Mouse (Mus musculus) MEL (cell line): Measurements from ENCODE around the gene Dnase2b. TPM values are rescaled to one million over a fixed set of nuclear protein-coding genes. Genes with fewer than 3 reads are reported as not detected.

ENCODE experiments used
- DNase-seq: peaks from one replicate; pipeline ENCODE4 v3.0.0; 2011; ENCODE audit warnings: low read depth, low spot score
- H3K27ac ChIP-seq: 2 replicates; pipeline ENCODE4 v1.5.1; 2012; ENCODE audit warnings: low read depth, mild to moderate bottlenecking, control low read depth, low read length, moderate library complexity; ENCODE audit not compliant: control insufficient read depth
- H3K27me3 ChIP-seq, 2 experiments: fragments of 150-350 bp in 1 of 2; sonication (generic) in 1 of 2; 2 replicates each; pipeline ENCODE4 v1.6.1; 2012; ENCODE audit warnings: low read length in 2 of 2, mild to moderate bottlenecking in 2 of 2, improper control_type of control experiment in 1 of 2, moderate library complexity in 1 of 2; ENCODE audit not compliant: insufficient read depth in 2 of 2, control insufficient read depth in 1 of 2
- H3K36me3 ChIP-seq, 2 experiments: 2 replicates each; pipeline ENCODE4 v1.6.1; 2012 to 2014; ENCODE audit warnings: low read length in 2 of 2, improper control_type of control experiment in 1 of 2, inconsistent platforms in 1 of 2, mild to moderate bottlenecking in 1 of 2; ENCODE audit not compliant: insufficient read depth in 2 of 2, control insufficient read depth in 1 of 2
- H3K4me1 ChIP-seq, 2 experiments: fragments of 150-350 bp in 1 of 2; sonication (generic) in 1 of 2; 2 replicates each; pipeline ENCODE4 v1.6.1; 2012; ENCODE audit warnings: low read length in 2 of 2, improper control_type of control experiment in 1 of 2, mild to moderate bottlenecking in 1 of 2; ENCODE audit not compliant: insufficient read depth in 2 of 2, control insufficient read depth in 1 of 2
- H3K4me3 ChIP-seq, 2 experiments: fragments of 150-350 bp in 1 of 2; sonication (generic) in 1 of 2; 2 replicates each; pipeline ENCODE4 v1.5.1; 2012; ENCODE audit warnings: low read depth in 2 of 2, low read length in 2 of 2, mild to moderate bottlenecking in 2 of 2, moderate library complexity in 2 of 2, control low read depth in 1 of 2, improper control_type of control experiment in 1 of 2; ENCODE audit not compliant: control insufficient read depth in 1 of 2, insufficient read depth in 1 of 2
- H3K79me2 ChIP-seq: 2 replicates; pipeline ENCODE4 v1.6.1; 2012; ENCODE audit warnings: mild to moderate bottlenecking, low read length, moderate library complexity; ENCODE audit not compliant: control insufficient read depth, poor library complexity, insufficient read depth
- H3K9ac ChIP-seq: 2 replicates; pipeline ENCODE4 v1.6.1; 2012; ENCODE audit warnings: low read depth, mild to moderate bottlenecking, control low read depth, low read length, moderate library complexity; ENCODE audit not compliant: control insufficient read depth, poor library complexity, severe bottlenecking
- H3K9me3 ChIP-seq: fragments of 150-350 bp; sonication (generic); replicated peaks from 2 replicates; pipeline ENCODE4 v1.6.1; 2012; ENCODE audit warnings: mild to moderate bottlenecking, low read length, improper control_type of control experiment, moderate library complexity; ENCODE audit not compliant: insufficient read depth
- BHLHE40 ChIP-seq: IDR thresholded peaks from 2 replicates; pipeline ENCODE4 v1.6.1; 2012; ENCODE audit warnings: low read depth, mild to moderate bottlenecking, inconsistent platforms, low read length, improper control_type of control experiment, borderline replicate concordance
- CHD1 ChIP-seq: IDR thresholded peaks from 2 replicates; pipeline ENCODE4 v1.6.1; 2012; ENCODE audit warnings: low read depth, mild to moderate bottlenecking, inconsistent platforms, low read length, improper control_type of control experiment
- E2F4 ChIP-seq: IDR thresholded peaks from 2 replicates; pipeline ENCODE4 v1.6.1; 2011; ENCODE audit warnings: low read depth, low read length, improper control_type of control experiment, borderline replicate concordance
- EP300 ChIP-seq, 2 experiments: IDR thresholded peaks; 2 replicates each; pipeline ENCODE4 v1.6.1; 2011; ENCODE audit warnings: improper control_type of control experiment in 2 of 2, low read length in 2 of 2, low read depth in 1 of 2, mild to moderate bottlenecking in 1 of 2
- GABPA ChIP-seq: IDR thresholded peaks from 2 replicates; pipeline ENCODE4 v1.6.1; 2012; ENCODE audit warnings: low read depth, mild to moderate bottlenecking, inconsistent platforms, low read length, improper control_type of control experiment, moderate library complexity
- GATA1 ChIP-seq: IDR thresholded peaks from 2 replicates; pipeline ENCODE4 v1.6.1; 2011; ENCODE audit warnings: low read depth, low read length, improper control_type of control experiment
- JUND ChIP-seq: IDR thresholded peaks from 2 replicates; pipeline ENCODE4 v1.6.1; 2011; ENCODE audit warnings: low read depth, mild to moderate bottlenecking, improper control_type of control experiment, low read length
- MAFK ChIP-seq: IDR thresholded peaks from 2 replicates; pipeline ENCODE4 v1.6.1; 2011; ENCODE audit warnings: low read depth, mild to moderate bottlenecking, low read length, improper control_type of control experiment, borderline replicate concordance
- MXI1 ChIP-seq: IDR thresholded peaks from 2 replicates; pipeline ENCODE4 v1.6.1; 2011; ENCODE audit warnings: mild to moderate bottlenecking, low read depth, low read length, improper control_type of control experiment
- MYB ChIP-seq: IDR thresholded peaks from 2 replicates; pipeline ENCODE4 v1.6.1; 2011; ENCODE audit warnings: mild to moderate bottlenecking, low read depth, low read length, improper control_type of control experiment
- NELFE ChIP-seq: IDR thresholded peaks from 2 replicates; pipeline ENCODE4 v1.6.1; 2011; ENCODE audit warnings: low read depth, low read length, improper control_type of control experiment
- NRF1 ChIP-seq: IDR thresholded peaks from 2 replicates; pipeline ENCODE4 v1.6.1; 2014; ENCODE audit warnings: low read depth, mild to moderate bottlenecking, inconsistent platforms, low read length, improper control_type of control experiment, moderate library complexity; ENCODE audit not compliant: poor library complexity, insufficient read depth, severe bottlenecking
- POLR2AphosphoS5 ChIP-seq: IDR thresholded peaks from 2 replicates; pipeline ENCODE4 v1.6.1; 2012; ENCODE audit warnings: low read depth, borderline replicate concordance, mild to moderate bottlenecking, inconsistent platforms, low read length, moderate library complexity, mixed read lengths
- RAD21 ChIP-seq: IDR thresholded peaks from 2 replicates; pipeline ENCODE4 v1.6.1; 2011; ENCODE audit warnings: mild to moderate bottlenecking, low read depth, low read length, improper control_type of control experiment
- SIN3A ChIP-seq: IDR thresholded peaks from 2 replicates; pipeline ENCODE4 v1.6.1; 2012; ENCODE audit warnings: low read length, improper control_type of control experiment, inconsistent platforms
- SMC3 ChIP-seq: IDR thresholded peaks from 2 replicates; pipeline ENCODE4 v1.6.1; 2011; ENCODE audit warnings: low read depth, low read length, improper control_type of control experiment
- TAL1 ChIP-seq: IDR thresholded peaks from 2 replicates; pipeline ENCODE4 v1.6.1; 2012; ENCODE audit warnings: mild to moderate bottlenecking, inconsistent platforms, low read length, moderate library complexity, mixed read lengths
- USF1 ChIP-seq: IDR thresholded peaks from 2 replicates; pipeline ENCODE4 v1.6.1; 2014; ENCODE audit warnings: low read depth, mild to moderate bottlenecking, inconsistent platforms, low read length, improper control_type of control experiment, moderate library complexity
- USF2 ChIP-seq, 2 experiments: IDR thresholded peaks; 2 replicates each; pipeline ENCODE4 v1.6.1; 2011 to 2012; ENCODE audit warnings: improper control_type of control experiment in 2 of 2, low read length in 2 of 2, borderline replicate concordance in 1 of 2, inconsistent platforms in 1 of 2, low read depth in 1 of 2, mild to moderate bottlenecking in 1 of 2; ENCODE audit not compliant: insufficient read depth in 1 of 2
- ZMIZ1 ChIP-seq: IDR thresholded peaks from 2 replicates; pipeline ENCODE4 v1.6.1; 2012; ENCODE audit warnings: low read depth, mild to moderate bottlenecking, inconsistent platforms, low read length, improper control_type of control experiment, moderate library complexity
- ZNF384 ChIP-seq: IDR thresholded peaks from 2 replicates; pipeline ENCODE4 v1.6.1; 2012; ENCODE audit warnings: low read depth, mild to moderate bottlenecking, inconsistent platforms, low read length, improper control_type of control experiment
- polyA plus RNA-seq, 2 experiments: library from polyadenylated mRNA; stranded (reverse) in 1 of 2; unstranded in 1 of 2; fragments of >175 nt in 1 of 2; fragments of >200 nt in 1 of 2; gene quantifications; 2 replicates each; pipeline versions ENCODE4 v1.2.1 to v1.2.4; 2012; ENCODE audit warnings: low replicate concordance in 2 of 2, low read depth in 1 of 2; ENCODE audit not compliant: insufficient read length in 2 of 2, insufficient read depth in 1 of 2, missing spikeins in 1 of 2
- total RNA-seq: library from RNA; depleted of rRNA; stranded (reverse); fragments of 300-350 nt; gene quantifications from 2 replicates; pipeline ENCODE4 v1.2.3, GENCODE M21; 2012

Gene Dnase2b
- total and polyA plus RNA-seq, 3 experiments, result not detected

GRCm38 (mm10) chr3:146621966-146622365 is 6.6 kb upstream of the Dnase2b start:
- no peaks in the 10 kb centered on the region for H3K9me3 ChIP-seq
- peaks cover 0 to 5% of the 10 kb centered on the region in 2 experiments; a peak in 1 of 4 replicates for H3K27me3 ChIP-seq
- H3K79me2 ChIP-seq, result no peaks in the 10 kb centered on the region
- no peak for TF ChIP-seq USF1
- TF ChIP-seq NRF1, result no peak
- no peak for TF ChIP-seq GABPA
- TF ChIP-seq EP300 (IDR thresholded peaks at IDR 0.05; ENCODE audit: low read depth in 1 of 2, low read length in 2 of 2), result no peak
- no peak for TF ChIP-seq USF2 (IDR thresholded peaks at IDR 0.05; ENCODE audit: borderline replicate concordance in 1 of 2, insufficient read depth in 1 of 2, low read depth in 1 of 2, low read length in 2 of 2)
- TF ChIP-seq MXI1, result no peak
- TF ChIP-seq RAD21, result no peak
- TF ChIP-seq BHLHE40, result no peak
- TF ChIP-seq ZNF384, result no peak
- TF ChIP-seq TAL1, result no peak
- no peak for TF ChIP-seq POLR2AphosphoS5
- TF ChIP-seq SMC3, result no peak
- no peak for TF ChIP-seq MYB
- no peak for TF ChIP-seq JUND
- no peak for TF ChIP-seq GATA1
- TF ChIP-seq ZMIZ1, result no peak
- no peak for TF ChIP-seq MAFK
- TF ChIP-seq CHD1, result no peak
- no peak for TF ChIP-seq NELFE
- no peak for TF ChIP-seq SIN3A
- H3K36me3 ChIP-seq, result peaks cover 0 to 9% of the 10 kb centered on the region in 2 experiments; a peak in 2 of 4 replicates
- peaks cover 3 to 10% of the 10 kb centered on the region in 2 experiments for H3K4me1 ChIP-seq
- no peak for DNase-seq
- no peak overlapping the region for H3K9ac ChIP-seq
- no peak overlapping the region for H3K27ac ChIP-seq
- H3K4me3 ChIP-seq, result no peak overlapping the region

GRCm38 (mm10) chr3:146620555-146621249 is 5.3 kb upstream of the Dnase2b start:
- TF ChIP-seq E2F4, result no peak
- TF ChIP-seq ZNF384, result no peak
- H3K27me3 ChIP-seq, result peaks cover 0 to 2% of the 10 kb centered on the region in 2 experiments; a peak in 1 of 4 replicates
- no peak overlapping the region for H3K4me3 ChIP-seq
- no peak overlapping the region for H3K9ac ChIP-seq
- no peaks in the 10 kb centered on the region for H3K79me2 ChIP-seq
- H3K27ac ChIP-seq, result no peak overlapping the region
- no peaks in the 10 kb centered on the region for H3K9me3 ChIP-seq
- no peak for DNase-seq
- H3K4me1 ChIP-seq, result peaks cover 3 to 17% of the 10 kb centered on the region in 2 experiments
- peaks cover 0 to 11% of the 10 kb centered on the region in 2 experiments; a peak in 2 of 4 replicates for H3K36me3 ChIP-seq
